Mouse (Mus musculus): ENCODE results near the gene Ttc30a1. TPM values are rescaled to one million over a fixed set of nuclear protein-coding genes. Genes with fewer than 3 reads are reported as not detected.
"Not testable (repeated sequence)": the region's sequence is repeated elsewhere in the genome, so short reads cannot be mapped to it uniquely, and the experiment has no call there.

Ttc30a1 gene
- total RNA-seq, 1 experiment from 2014 or later = 2.3 TPM

DNA sequence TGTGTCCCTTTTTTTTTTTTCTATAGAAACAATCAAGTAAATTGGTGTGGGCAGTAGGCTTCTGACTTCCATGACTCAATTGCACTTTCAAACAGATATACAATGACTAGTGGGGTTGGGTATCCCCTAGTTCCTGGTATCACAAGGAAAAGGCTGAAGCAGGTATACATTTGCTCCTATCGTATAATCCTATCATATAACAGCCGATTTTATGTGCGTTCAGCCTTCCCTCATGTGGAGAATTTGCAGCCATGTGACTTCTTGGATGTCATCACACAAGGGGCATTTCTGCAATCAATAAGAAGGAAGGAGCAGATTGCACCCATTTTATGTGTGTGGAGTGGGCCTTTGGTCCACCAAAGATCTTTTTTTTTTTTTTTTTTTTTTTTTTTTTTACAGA, 1.3 kb upstream of the Ttc30a1 start:
- DNase-seq = no peak

DNA sequence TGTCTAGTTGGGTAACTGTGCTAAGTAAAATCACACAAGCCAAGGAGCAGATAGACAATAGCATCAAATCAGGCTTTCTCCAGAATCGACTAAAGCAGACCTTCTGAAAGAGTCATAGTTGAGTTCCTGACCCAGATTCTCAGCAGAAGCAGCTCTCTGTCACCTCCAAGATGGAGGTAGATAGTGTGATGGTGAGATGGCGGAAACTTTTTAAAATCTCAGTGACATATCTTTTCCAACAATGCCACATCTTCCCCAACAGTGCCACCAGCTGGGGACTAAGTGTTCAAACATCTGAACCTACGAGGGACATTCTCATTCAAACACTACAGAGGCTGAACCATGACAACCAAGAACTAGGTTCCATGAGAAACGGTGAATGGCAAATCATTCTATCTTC, 859 bp upstream of the Ttc30a1 start:
- DNase-seq = no peak

DNA sequence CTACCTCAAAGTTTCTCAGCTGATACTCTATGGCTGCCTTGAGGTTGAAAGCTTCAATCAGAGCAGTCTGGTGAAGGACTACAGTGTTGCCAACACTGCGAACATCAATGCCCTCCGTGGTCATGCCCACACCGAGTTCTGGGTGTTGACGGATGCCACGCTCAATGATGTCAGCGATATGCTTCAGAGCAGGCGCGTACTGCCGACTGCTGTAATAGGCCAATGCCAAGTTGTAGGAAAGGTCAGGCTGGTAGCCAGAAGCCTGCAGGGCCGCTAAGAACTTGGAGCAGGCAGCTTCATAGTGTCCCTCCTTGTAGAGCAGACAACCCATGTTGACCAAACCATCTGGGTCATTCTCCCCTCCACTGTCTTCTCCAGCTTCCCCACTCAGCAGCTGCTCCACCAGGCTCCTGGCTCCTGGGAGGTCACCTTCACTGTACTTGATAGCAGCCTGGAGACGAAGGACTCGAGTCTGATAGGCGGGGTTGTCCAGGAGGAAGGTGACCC, 781 bp downstream of the Ttc30a1 start:
- not testable (repeated sequence) for DNase-seq

DNA sequence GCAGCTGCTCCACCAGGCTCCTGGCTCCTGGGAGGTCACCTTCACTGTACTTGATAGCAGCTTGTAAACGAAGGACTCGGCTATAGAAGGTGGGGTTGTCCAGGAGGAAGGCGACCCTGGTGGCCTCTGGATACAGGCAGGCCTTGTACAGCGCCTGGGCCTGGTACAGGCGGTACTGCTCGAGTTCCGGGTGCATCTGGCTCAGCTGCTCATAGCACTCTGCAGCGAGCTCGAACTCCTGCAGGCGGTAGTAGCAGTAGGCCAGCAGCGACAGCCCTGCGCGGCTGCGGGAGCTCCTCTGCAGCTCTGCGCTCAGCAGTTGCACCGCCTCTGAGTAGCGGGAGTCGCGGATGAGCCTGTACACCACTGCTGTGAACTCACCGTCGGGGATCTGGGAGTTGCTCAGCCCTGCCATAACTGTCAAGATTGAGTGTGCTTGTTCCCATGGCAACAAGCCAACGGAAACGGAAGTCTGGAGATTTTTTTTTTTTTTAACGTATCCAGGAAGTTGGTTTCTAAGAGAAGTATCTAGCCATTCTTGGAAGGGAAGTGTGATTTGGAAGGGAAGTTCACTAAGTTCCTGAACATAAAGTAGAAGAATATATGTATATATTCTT, 3.9 kb downstream of the Ttc30a1 start, which contains the start of gene Ttc30a2:
Gene Ttc30a2 (minus strand): TSS at position 419 of the 617 bp plus-strand sequence.
- peak; percentile 71 for DNase-seq

DNA sequence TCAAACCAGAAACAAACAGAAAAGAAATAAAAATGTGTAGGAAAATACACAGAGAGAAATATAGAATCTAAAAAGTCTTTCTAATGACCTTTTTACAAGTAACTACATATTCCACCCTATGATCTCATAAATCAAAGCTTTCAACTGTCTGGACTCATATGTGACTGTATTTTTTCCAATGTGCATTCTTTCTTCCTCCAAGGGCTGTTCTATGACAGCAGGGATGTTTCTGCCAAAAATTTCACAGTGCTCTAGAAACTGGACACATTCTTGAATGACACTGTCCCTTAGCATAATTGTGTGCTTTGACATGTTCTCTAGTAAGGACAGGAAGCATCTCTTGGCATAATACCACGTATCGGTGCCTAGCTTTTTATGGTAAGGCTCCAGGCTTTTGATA, 5.7 kb downstream of the Ttc30a1 start:
- not testable (repeated sequence) for DNase-seq

DNA sequence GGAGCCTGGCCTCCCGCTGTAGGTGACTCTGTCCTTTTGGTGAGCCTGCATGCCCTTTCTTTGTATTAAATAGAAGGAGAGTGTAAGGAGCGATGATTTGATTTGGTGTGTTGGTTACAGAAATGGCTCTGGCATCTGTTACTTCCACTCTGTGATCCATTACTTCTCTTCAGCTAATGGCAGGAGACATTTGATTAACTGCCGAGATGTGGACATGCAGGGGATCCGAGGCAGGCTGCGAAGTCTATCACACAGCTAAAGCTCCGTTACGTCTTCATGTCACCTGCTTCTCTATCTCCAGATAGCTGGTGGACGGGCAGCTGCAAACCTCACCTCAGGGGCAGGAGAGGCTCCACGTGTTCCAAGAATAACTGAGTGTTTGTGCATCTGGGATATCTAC, 7.6 kb downstream of the Ttc30a1 start:
- no peak for DNase-seq

DNA sequence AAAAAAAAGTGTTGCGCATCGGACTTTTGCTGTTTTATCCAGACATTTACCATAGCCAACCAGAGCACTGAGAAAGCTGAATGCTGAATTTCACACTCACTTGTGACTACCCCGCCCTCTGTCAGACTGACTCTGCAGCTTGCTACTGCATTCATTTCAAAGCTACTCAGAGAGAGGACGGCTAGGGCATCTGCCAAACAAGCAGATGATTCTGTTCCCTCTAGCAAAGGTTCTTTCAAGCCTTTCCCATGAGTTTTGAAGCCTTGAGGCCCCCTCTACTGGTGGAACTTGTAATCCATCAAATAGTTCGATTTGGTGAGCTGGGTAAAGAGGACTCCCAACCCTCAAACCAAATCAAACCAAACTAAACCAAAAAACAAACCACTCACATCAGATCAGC, 16.8 kb downstream of the Ttc30a1 start:
- peak; percentile 75 for DNase-seq

DNA sequence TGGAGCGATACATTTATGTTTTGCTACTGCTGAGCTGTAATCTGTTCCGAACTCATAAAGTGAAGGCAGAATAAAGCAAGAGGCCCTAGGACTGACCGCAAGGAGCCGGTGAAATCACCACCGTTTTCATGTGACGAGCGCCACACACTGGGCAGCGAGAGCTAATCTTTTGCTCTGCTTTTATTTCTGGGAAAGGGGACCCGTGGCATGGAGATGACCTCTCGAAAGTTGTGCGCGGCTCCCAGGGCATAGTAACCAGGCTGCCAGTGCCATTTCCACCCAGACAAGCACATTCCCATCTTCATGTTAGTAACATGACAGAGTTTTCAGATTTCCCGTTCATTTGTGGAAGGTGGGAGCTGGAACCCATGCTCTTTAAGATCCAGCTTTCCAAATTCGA, 17.3 kb downstream of the Ttc30a1 start:
- DNase-seq = peak; percentile 90

DNA sequence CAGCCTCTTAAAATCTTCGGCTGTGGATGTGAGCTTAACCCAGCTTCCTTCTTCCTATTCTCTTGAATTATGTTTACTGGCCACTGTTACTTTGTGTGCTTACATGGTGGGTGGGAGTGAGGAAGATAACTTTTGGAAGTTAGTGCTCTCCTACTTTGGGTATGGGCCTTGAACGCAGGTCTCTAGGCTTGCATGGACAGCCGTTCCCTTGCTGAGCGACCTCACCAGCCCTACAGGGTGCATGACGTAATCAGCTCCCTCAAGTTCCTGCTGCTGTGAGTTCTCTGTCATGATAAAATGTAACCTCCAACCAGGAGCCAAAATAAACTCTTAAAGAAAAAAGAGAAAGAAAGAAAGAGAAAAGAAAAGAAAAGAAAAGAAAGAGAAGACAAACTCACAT, 17.7 kb downstream of the Ttc30a1 start:
- peak; percentile 34 for DNase-seq

DNA sequence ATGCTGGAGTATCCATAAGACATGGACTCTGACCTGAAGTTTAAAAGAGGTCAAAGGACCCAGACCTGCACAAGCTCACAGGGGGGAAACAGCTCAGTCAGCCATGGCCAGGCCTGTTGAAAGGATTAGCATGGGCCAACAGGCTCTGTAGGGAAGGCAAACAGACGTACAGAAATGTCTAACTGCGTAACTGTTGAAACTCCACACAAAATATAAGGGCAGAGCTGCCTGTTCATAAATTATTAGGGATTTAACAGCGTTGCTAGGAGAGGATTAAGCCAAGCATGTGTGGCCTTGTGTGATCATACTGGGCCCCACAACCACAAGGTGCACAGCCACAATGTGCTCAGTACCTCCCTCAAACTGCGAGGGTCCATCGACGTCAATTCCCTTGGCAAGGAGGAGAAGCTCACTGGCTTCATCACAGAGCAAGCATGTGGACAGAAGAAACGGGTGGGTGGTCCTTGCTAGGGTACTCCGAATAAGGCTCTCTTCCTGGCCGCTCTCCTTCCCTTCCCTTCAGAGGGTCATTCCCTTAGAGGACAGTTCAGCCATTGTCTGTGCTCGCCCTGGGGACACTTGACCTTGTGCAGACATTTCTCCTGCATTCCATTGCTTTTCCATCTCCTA, 18.4 kb downstream of the Ttc30a1 start:
- DNase-seq = no peak

DNA sequence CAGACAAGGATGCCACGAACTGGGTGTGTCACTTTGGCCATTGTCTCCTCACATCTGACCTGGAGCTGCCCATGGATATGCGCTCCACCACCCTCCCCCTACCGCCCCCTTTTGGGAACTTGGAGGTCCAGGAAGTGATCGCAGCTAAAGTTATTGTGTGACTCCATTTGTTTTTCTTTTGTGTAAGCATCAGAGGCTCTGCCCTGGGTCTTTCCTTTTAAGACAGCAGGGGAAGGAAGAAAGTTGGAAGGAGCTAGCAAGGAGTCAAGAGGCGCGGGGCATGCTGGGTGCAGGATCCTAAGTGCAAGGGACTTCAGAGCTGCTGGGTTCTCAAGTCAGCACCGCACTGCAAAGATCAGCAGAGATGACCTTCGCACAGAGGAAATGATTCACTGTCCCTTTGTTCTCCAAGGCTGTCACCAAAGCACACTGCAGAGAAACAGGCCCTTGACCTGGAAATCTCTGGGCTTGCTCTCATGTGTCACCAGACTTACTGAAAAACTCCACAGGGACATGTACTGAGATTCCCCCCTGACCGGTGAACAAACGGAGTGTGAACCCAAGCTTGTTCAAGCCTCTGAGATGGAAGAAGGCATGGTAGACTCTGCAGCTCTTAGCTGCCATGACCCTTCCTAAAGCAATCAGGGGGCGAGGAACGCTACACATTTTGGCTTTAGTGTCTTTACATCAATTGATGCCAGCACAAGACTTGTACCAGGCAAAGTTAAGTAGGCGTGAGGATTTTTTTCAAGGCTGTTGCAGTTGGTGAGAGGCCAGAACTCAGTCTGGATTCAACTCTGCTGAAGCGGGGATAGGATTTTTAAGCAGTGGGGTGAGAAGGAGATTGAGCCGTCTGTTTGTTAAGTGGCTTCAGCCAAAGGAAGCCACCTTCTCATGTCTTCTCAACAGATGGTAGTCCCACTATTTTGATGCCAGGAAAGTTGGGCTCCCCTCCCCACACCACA, 21.1 kb downstream of the Ttc30a1 start:
- DNase-seq = peak; percentile 83

DNA sequence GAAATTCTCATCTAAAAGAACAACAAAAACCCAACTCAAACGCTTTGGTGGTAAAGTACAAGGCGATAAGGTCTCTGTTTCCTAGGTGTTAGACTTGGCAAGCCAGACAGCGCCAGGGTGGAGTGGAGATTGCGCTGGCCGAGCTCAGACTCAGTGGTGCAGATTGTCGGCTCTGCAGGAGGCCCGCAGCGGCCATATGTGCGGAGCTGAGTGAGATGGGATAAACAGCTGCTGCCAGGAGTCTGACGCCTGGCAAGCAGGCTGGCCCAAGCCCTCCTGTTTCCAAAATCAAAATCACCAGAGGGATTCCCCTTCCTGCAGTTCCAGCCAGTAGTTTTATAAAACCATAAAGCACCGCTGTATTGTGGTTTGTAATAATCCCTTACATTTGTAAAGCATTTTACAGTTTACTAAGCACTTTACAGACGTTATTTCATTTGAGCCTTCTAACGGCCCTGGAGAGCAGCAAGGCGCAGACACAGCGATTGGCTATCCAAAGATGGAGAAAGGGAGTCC, 21.9 kb downstream of the Ttc30a1 start:
- peak; percentile 20 for DNase-seq

DNA sequence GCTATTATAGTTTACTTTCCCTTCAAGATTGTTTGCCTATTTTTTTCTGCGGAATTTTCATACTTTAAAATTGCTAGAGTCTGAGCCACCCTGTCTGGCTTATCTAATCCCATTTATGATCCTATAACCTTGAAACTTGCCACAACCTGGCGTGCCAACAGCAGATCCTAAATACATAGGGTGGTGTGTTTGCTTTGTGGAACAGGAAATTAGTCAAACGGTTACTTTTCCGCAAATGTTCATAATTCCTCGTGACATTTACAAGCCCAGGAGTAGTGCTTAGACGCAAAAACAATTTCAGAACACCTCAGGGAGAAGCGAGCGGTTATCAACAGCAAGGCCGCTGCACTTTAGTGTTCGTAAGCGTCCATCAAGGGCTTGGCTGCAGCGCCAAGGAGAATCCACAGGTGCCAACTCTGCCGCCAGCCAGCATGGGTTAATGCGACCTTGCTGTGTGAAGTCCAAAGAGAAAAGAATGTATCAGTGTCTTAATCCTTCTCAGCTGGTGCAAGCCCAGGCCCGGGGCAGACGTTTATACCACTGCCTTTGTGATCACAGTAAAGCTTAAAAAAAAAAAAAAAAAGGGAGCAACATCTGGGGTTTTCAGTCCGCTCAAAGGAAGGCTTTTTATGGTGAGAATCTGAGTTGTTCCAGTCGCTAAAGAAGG, 22.5 kb downstream of the Ttc30a1 start:
- peak; percentile 43 for DNase-seq

DNA sequence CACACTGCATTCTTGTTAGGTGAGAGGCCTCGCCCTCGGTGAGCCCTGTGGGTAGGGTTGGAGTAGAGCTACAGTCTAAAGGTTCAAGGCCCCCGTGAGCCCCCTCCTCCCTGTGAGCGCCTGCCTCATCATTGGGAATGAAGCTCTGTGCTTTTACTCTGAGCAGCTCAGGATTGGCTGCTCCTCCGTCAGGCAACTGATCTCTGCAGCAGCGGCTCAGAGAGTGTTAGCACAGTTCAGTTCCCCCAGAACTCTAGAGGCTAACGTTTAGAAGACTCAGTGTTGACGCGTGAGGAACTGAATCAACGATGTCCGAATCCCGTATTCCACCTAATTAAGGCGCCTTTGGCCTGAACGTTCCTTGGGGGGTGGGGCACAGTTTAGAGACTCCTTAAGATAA, 26.1 kb downstream of the Ttc30a1 start:
- no peak for DNase-seq

DNA sequence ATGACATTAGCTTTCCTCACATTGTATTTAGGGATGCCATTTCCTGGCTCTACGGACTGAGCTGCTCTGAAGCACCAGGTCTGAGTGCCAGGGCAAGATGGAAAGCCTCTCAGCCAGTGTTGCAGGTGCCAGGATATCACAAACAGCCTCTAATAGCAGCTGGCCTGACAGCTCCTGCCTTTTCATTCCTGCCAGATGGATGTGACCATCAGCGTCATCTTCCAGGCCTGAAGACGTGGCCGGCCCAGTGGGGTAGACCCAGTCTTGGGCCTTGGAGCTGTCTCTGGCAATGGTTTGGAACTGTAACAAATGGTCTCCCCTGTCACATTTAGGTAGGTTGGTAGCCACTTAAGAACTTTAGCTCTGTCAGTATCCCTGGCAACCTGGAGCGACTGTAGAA, 28.4 kb downstream of the Ttc30a1 start:
- DNase-seq = no peak

DNA sequence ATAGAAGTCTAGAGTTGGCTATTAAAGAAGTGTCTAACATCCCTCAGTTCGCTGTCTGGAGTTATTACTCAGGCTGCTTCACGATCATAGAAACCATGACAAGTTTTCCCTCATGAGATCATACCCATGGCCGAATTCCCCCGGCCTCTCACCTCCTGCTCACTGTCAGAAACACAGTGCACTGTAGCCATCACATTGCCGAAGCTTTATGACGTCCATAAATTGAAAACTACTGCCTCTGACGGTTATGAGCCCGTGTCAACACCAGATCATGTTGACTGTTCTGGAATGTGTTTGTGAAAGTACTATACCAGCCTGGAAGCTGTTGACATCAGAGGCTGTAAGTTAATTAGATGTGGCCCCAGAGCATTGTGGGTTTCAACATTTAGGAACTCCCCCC, 31.1 kb downstream of the Ttc30a1 start:
- DNase-seq = no peak

DNA sequence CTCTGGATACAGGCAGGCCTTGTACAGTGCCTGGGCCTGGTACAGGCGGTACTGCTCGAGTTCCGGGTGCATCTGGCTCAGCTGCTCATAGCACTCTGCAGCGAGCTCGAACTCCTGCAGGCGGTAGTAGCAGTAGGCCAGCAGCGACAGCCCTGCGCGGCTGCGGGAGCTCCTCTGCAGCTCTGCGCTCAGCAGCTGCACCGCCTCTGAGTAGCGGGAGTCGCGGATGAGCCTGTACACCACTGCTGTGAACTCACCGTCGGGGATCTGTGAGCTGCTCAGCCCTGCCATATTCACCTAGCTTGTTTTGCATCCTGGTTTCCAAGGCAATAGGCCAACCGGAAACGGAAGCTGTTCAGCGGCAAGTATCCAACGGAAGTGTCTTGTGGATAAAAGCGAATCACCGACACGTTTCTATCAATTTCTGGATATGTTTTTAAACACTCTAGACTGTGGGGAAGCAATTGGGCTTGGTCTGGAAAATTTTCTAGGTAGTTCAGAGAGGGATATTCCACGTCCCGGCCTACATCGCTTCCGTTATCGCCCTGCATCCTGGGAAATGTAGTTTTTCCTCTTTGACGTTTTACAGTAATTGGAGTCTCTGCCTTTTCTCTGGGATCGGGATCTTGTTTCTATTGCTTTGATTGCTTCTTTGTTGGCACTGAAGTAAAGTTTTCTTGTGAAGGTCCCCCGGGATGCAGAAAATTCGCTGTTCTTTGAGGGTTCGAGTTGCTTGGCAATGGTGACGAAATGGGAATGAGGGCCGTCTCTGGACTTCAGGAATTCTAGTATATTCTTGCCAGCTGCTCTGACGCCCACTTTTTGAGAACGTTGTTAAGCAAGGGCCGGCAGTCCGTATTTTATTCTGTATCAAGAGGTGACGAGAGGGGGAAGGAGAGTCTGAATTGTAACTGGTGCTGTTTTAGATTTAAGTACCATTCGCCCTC, 43.4 kb downstream of the Ttc30a1 start, which contains the start of gene Ttc30b:
Gene Ttc30b (minus strand): TSS at position 469 of the 947 bp plus-strand sequence.
- DNase-seq = peak; percentile 89

DNA sequence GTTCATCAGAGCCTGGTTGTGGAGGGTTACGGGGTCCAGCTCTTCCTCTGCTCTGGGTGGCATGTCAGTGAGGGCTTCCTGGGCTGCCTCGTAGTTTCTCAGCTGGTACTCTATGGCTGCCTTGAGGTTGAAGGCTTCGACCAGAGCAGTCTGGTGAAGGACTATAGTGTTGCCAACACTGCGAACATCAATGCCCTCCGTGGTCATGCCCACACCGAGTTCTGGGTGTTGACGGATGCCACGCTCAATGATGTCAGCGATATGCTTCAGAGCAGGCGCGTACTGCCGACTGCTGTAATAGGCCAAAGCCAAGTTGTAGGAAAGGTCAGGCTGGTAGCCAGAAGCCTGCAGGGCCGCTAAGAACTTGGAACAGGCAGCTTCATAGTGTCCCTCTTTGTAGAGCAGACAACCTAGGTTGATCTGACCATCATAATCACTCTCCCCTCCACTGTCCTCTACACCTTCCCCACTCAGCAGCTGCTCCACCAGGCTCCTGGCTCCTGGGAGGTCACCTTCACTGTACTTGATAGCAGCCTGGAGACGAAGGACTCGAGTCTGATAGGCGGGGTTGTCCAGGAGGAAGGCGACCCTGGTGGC, 44.1 kb downstream of the Ttc30a1 start:
- DNase-seq = peak; percentile 50

DNA sequence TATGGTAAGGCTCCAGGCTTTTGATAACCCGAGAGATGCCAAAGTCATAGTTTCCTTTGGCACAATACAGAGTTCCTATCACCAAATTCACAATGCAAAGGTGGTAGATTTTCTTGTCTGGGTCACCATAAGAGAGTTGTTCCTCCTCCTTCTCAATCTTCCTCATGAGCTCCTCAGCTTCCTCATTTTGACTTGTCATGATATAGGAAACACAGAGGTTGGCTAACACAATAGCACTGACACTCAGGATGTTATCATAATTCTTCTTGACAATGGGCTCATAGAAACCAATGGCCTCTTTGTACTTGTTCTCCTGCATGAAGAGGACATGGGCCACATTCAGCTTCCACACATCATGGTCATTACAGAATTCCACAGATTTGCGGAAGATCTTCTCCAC, 45.1 kb downstream of the Ttc30a1 start:
- DNase-seq = not testable (repeated sequence)

DNA sequence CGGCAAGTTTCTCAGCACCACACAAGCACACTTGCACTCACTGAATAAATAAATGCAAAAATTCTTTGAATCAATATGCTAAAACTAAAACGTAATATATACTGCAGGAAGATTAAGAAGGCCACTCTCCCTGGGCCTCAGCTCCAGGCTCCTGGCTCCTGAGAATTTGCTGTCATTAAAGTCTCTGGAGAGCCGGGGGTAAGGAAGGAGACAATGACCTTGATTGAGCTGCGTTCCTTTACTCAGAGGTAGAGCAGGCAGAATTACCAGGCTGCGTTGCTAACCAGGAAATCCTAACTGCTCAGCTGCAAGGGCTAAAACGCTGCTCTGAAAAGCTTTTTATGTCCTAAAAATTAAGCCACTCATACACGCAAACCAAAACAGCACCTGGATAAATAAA, 48.2 kb downstream of the Ttc30a1 start:
- DNase-seq = peak; percentile 12

All from adrenal gland, postnatal 14 days (tissue).